Mouse (Mus musculus) urinary bladder, postnatal 4 days (tissue): ENCODE results near the gene Olfr1049.
"Not testable (repeated sequence)": the region's sequence is repeated elsewhere in the genome, so short reads cannot be mapped to it uniquely, and the experiment has no call there.

Source experiments
- DNase-seq, 2 experiments: peaks; one replicate each; pipeline ENCODE4 v3.0.0; 2021 to 2022; ENCODE audit warnings: low spot score in 2 of 2

The Olfr1049 gene

DNA sequence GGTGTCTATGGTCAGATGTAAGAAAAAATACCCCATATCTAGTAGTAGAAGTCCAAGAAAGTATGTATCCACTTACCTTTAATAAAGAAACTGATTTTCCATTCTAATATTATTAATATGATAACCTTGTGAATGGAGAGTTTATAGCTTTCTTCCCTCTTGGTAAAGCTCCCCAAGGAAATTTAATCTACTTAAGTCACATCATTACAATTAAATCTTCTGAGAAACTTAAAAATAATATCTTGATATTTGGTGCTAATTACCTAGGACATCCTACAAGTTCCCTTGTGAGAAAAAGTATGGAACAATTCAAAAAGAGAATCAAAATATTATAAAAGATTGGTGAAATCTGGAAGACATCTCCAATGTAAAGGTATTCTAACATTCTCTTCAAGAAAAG, at the start of gene Olfr1049:
Gene Olfr1049, minus strand, starts transcription at position 101 of the 400 bp plus-strand sequence.
- DNase-seq = not testable (repeated sequence)

DNA sequence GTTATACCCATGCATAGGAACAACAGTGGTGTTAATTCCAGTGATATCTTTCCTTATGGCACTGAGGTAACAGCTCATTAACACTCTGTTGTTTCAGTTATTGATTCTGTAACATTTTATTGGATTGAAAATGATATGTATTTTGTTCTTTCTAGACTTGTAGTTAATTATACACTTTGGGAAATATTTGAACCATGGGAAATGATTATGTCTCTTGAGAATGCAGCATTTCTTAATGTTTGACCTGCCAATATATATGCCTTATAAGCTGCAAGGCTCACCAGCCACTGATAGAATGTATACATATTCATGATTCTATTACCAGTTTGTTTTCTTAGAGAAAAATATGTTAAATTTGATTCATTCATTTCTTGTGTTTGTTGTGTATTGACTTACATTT, 34.0 kb upstream of the Olfr1049 start, which contains the start of gene Olfr1052:
Gene Olfr1052, plus strand, starts transcription at position 301 of the 400 bp plus-strand sequence.
- DNase-seq = no peak

DNA sequence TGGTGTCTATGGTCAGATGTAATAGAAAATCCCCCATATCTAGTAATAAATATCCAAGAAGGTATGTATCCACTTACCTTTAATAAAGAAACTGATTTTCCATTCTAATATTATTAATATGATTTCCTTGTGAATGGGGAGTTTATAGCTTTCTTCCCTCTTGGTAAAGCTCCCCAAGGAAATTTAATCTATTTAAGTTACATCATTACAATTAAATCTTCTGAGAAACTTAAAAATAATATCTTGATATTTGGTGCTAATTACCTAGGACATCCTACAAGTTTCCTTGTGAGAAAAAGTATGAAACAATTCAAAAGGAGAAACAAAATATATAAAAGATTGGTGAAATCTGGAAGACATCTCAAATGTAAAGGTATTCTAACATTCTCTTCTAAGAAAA, 20.9 kb upstream of the Olfr1049 start, which contains the start of gene Olfr1051:
Gene Olfr1051, minus strand, starts transcription at position 101 of the 400 bp plus-strand sequence.
- not testable (repeated sequence) for DNase-seq

DNA sequence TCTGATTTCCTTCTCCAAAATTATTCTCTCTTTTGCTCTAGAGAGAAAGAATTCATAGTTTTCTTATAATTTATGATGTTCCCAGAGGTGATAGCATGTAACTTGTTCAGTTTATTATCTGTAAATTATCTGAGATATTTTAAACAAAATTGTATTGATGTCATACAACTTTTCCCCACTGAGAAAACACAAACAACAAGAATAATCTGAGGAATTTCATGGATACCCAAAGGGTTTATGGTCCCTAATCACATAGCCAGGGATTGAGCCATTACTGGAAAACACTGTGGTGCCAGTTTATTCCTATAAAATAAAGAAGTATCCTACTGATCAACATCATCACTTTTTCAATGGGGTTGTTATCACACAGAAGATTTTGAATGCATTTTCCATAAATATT, 17.9 kb downstream of the Olfr1049 start, which contains the start of gene Olfr1048:
Gene Olfr1048, minus strand, starts transcription at position 101 of the 400 bp plus-strand sequence.
- no peak for DNase-seq

DNA sequence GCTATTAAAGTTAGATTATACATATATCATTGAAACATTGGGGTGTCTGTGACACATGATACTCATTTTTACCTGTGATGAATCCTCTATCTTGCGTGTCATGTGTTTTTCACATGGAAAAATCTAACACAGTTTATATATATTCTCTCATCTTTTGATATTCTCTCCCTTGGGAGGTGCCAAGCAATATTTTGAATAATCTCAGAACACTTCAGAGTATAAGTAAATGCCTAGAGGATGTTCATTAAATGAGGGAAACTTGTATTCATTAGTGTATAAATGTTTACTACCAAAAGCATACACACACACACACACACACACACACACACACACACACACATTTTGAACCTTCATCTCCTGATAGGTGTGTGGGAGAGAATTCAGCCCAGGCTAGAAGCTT, 26.8 kb downstream of the Olfr1049 start, which contains the start of gene Olfr1047:
Gene Olfr1047, minus strand, starts transcription at position 101 of the 400 bp plus-strand sequence.
- DNase-seq = no peak

DNA sequence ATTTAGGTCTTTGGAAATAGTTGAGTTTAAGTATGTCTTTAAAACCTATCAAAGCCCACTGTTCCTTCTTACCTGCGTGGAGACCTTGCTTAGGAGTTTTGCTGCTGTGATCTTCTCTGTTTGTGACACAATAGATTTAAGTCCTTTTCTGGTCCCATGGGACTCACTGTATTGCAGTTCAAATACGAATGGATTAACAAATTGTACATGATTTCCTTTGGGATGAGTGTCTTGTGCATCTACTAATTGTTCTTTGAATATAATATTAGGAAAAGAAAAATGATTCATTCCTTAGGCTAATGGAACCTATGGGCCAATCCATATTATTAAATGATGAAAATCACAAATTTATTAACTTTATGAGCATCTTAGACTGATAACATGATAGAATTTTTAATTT, 38.9 kb downstream of the Olfr1049 start, which contains the start of gene Olfr1046:
Gene Olfr1046, minus strand, starts transcription at position 101 of the 400 bp plus-strand sequence.
- DNase-seq = no peak
